Mouse (Mus musculus) T-helper 1 cell (primary cell): ENCODE results near the gene Arsb.

Experiments
- in situ Hi-C: fragments of 300-600 bp; cut with MboI, MseI; formaldehyde crosslinking; loops from one replicate; pipeline ENCODE4 v1.15.1; 2025; ENCODE audit warnings: high pct_unique_total_duplicates

Arsb gene

DNA sequence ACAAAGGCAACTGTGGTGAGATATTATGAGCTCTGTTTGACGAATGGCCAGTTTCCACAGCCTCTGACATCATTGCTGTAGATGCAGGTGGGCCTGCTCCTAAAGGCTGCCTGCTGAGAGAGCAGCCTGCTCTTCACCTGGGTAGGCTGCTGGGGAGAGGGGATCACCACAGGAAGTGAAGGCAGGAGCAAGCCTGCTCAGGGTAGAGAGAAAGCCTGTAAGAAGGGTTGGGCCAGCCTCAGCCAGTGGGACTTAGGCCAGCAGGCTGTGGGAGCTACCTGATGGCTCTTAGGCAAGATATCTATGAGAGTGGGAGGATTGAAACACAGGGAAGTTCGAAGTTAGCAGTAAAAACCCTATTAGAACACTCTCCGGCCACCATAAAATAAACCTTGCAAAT is 117.5 kb downstream of the Arsb start:
- in situ Hi-C loops, result no loop called here

DNA sequence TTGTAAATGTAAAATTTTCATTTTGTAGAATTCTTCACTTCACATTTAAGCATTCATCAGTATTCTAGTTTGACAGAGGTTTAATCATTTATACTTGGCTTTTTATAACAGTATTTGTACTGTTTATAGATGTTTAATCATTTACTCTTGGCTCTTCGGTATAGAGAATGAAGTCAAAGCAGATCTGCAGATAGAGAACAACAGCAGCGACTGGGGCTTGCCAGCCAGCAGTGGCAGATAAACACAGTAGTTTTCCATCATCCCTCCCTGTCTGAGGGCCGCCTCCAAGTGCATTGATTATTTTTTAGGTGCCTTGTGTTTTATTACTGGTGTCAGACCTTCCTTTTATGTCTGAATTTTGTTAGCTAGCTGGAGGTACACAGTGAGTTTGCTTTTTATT is 118.6 kb downstream of the Arsb start:
- in situ Hi-C loops, result no loop called here

DNA sequence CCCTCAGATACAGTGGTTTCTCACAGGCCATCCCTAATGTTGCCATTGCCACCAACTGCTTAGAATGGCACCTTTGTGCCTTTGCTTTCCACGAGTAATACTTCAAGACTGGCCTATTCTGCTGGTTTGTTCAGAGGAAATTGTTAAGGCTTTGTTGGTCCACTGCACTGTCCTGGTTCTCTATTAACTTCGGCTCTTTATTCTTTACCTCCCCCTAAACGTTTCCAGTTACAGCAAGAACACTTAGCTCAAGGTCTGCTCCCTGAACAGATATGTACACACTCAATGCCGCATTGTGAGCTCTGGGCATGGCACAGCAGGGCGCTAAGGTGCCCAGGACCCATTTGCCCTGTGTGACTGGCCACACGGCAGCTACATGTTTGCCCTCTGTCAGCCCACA is 119.8 kb downstream of the Arsb start:
- in situ Hi-C loops, result no loop called here

DNA sequence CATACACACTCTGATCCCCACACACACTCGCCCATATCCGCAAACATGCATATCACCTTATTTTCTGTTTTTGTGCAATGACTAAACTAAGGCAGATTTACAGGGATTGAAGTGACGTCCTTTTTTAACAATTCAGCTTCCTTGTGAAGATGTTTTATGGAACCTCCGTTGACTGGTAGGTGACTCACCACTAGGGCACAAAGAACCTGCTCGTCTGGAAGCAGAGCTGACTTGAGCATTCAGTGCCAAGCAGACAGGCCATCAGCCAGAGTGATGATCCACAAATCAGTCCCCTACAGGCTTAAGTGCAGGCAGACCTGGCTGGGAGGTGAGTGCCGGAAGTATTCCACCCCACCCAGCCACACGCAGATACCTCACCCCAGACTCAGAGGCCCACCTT is 120.7 kb downstream of the Arsb start:
- in situ Hi-C loops, result no loop called here

DNA sequence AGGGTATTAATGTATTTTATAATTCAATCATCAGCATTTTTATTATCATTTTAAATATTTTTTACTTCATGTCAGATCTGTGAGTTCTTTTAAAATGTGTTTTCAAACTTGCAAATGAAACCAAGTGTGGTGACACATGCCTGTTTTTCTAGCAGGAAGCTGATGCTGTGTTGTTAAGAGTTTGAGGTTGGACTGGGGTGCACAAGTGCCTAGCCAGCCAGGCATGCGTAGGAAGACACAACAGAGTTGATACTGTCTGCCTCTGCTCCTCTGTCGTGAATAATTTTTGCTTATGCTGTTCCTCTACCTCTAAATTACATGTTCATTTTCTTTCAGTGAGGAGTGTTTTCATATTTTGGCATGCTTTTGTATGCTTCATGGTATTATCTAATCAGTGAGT is 122.7 kb downstream of the Arsb start:
- in situ Hi-C loops, result no loop called here

DNA sequence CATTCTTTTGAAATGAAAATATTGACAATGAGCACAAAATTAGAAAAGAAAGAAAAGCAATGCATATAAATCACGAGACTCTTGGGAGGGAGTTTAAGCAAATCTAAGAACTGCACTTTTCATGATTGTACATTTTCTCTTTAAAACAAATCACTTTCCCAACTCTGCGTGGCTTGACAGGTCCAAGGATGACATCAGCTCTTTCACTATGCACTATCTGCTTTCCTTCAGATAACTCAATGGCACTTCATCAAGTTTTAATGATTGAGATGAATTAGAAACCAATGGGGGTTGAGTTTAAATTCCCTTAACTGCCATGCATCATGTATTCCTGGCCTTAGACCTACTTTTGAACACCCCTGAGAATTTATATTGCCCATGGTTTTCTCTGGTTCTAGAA is 124.0 kb downstream of the Arsb start:
- in situ Hi-C loops, result no loop called here

DNA sequence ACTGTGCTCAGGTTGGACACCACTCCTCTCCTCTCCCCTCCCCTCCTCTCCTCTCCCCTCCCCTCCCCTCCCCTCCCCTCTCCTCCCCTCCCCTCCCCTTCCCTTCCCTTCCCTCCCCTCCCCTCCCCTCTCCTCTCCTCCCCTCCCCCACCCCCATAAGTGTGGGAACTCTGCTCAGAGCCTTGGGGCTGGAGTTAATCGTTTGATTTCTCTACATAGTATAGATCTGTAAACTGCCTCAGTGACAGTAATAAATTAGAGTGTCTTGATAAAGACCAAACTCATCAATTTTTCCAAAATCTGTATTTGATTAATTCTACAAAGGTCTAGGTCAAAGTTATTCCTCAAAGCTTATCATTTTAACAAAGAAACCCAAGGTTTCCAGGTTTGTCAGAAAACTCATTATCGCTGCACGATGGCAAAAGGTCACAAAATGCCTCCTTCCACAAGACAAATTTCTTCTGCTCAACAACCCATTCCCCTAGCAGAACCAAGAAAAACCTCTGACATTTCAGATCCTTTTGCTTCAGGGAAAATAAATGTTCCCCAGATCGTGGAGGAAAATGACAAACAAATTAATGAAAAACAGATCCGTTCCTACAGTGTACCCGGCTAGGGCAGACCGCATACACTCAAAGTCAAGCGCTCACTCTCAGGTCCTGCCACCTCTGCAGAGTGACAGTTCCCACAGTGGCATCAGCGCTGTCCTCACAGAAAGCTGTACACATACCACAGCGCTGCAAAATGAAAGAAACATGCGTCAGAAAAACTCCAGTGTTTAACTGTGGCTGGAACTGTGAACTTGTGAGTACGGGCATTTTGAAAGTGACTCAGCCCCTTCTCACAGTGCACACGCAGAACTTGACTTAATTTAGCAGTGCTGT is 126.8 kb downstream of the Arsb start:
- in situ Hi-C loops, result no loop called here

DNA sequence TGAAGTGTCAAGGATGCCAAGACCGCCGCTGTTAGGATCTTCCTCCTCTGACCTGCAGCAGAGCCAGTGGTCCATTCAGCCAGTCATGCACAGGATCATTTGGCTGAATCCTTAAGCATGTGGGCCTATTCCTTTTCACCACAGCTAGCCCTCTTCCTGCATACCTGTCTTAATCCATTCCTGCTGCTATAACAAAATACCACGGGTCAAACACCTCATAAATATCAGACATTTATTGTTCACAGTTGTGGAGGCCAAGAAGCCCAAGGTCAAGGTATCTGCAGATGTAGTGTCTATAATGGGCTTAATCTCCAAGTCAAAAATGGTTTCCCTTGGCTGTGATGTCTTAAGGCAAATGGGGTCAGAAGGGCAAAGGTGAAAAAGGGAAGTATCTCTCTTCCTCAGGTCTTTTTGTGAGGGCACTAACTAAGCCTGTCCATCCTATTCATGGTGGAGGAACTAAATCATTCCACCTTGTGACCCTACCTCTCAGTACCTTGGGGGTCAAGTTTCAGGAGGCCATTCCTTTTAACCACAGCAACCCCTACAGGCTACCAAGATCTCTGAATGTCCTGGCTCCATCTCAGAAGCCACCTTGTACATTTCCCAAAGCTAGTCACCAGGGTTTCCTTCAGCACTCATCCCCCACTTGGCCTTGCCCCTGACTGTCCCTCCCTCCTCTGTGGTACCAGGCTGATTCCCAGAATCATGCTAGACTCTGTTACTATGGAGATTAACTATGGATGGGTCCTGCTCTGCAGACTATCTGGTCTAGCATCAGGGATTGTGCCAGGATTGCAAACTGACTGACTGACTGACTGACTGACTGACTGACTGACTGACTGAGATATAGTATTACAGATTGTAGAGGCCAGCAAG is 128.2 kb downstream of the Arsb start:
- in situ Hi-C loops, result no loop called here

DNA sequence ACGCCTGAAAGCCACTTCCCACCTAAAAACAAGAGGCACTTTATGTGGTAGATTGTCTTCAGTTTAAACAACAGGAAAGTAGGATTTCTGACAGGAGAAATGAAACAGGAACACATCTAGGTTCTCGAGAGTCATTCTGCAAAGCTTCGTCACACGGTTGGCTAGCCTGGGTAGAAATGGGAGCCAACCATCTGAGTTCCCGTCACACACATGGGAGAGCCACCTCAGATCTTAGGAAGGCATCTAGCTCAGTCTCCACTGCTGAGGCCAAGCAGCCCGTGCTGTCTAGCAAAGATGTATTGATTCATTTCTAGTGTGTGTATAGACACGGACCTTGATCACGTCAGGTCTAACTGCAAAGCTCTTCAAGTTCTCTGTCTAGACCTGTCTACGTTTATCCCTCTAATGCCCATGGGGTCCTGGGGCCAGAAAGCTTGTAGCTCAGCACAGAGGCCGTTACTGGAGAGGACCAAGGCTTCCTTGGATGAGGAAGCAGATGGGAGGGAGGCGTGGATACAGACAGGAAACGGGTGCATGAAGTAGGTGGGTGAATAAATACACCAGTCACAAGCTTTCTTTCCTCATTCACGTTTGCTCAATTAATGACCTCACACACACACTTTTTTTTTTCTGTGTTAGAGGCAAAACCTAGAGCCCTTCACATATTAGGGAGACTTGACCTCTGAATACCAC is 129.7 kb downstream of the Arsb start:
- in situ Hi-C loops, result no loop called here

DNA sequence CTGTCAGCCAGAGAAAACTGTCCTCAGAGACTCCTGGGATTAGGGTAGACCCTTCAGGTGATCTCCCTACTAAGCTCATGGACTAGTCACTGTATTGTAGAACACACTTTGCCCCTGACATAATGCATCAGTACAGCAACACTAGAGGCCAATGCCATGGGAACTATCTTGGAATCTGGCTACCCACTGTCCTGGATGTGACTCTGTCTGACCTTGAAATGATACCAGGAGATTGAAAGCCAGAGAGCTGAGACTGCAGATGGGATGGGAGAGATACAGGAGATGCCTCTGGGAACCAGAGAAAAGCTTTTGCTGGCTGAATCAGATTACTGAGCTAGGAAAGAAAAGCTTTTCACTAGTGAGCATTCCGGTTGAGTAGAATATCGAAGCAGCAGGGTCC is 130.7 kb downstream of the Arsb start:
- in situ Hi-C loops, result no loop called here

DNA sequence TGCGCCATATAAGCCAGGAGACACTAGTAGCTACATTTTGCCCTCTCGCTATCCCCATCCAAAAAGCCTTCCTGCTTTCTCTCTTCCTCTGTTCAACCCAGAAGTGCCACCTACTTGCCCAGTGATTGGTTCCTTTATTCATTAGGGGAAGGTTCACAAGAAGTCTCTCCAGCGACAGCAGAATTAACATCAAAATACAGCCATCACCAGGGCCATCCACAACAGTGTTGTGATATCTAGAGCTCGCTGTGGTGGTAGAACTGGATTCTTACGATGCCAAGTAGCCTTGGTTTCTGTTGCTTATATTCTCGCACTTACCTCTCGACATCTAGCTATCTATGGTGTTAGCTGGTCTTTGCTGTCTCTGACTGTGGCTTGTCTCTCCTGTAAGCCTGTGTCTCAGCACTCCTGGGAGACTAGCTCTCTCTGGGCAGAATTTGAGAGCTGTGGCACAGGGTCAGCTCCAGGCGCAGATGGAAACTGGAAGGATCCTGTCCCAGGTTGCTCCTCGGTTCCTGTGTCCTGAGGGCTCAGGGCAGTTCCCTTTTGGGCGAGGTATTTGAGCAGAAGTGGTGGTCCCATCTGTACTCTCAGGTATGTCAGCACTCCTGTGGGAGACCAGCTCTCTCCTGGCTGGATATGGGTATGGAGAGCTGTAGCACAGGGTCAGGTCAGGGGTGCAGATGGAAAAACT is 135.3 kb downstream of the Arsb start:
- in situ Hi-C loops, result no loop called here

DNA sequence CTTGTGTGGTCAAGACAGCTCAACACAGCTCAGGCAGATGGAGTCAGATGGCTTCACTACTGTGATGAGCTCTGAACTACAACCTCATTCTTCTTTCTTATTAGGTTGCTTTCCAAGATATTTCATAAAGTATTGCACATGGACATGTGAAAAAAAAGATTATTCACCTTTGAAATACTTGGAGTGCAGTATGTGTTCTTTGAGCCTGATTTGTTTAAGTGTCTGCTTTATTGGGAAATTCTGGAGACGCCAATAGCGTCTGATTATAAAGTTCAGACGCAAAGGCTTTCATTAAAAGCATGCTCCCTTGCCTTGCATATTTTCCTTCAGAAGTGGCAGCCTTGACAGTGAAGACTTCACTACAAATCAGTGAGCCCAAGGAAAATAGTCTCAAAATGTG is 136.5 kb downstream of the Arsb start:
- in situ Hi-C loops, result no loop called here

DNA sequence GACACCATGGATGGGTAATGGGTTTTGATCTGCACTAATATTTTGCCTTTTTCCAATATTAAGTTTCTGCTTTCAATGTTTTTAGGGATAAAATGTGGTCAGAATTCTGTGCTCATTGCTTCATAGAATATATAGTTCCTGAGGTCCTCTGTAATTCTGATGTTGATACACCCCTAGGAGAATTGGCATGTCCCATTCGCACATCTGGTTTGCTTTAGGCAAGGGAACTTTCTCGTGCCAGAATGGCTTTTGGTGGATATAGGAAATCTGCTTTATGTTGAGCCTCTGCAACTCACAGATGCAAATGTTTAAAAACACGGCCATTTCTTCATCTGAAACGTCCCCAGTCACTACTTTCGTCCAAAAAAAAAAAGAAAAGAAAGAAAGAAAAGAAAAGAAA is 138.4 kb downstream of the Arsb start:
- in situ Hi-C loops, result no loop called here

DNA sequence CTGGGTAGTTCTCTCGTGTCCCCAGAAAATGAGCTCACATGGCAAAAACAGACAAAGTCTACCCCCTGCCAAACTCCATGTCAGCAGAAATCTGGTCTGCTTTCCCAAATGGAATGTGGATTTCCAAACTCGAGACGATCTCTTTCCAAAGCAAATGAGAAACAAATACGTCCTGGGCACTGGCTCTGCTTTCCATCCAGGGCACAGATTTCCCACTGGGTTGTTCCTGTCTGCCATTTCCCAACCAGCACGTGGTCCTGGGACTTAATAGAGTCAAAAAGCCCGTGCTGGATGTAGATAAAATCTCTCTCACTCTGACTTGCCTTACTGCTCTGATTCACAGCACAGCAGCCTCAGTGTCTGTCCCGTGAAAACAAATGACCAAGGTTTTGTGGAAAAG is 139.6 kb downstream of the Arsb start:
- in situ Hi-C loops, result no loop called here

DNA sequence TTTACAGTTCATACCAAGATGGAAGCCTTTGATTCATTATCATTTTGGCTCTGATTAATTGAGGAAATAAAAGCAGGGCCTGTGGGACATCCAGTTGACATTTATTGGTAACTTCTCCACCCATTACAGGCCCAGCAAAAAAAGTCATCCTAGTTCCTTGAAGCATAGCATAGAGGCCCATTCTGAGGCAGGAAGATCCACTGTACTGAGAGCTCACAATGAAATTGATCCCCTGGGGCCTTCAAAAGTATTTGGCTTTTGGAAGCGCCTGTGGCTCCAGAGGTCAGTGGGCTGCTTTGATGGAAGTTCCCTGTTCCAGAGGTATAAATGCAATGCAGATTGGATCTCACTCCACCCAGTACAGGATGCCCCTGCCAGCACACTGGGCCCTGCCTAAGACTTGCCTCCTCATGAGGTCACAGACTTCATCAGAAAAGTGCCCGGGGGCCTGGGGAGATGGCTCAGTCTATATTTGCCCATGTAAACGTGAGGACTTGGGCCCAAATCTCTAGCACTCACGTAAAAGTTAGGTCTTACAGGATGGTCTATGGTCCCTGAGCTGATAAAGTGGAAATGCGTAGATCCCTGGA is 141.0 kb downstream of the Arsb start:
- in situ Hi-C loops, result no loop called here

DNA sequence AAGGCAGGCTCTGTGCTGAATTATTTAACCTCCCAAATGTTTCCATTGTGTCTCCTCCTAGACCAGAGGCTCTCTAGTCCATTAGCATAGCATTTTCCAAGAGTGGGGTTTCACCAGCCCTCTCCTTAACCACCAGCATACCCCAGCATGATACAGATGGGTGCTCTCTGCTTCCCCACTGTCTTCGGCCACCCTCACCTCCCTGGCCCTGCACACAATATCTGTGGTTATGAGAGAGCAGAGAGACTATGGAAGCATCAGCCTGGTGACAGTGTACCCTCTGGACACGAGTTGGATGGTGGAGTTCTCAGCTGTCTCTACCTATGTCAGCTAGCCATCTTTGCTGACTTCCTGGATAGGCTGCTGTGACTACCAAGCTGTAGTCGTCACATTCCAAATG is 142.8 kb downstream of the Arsb start:
- in situ Hi-C loops, result no loop called here

DNA sequence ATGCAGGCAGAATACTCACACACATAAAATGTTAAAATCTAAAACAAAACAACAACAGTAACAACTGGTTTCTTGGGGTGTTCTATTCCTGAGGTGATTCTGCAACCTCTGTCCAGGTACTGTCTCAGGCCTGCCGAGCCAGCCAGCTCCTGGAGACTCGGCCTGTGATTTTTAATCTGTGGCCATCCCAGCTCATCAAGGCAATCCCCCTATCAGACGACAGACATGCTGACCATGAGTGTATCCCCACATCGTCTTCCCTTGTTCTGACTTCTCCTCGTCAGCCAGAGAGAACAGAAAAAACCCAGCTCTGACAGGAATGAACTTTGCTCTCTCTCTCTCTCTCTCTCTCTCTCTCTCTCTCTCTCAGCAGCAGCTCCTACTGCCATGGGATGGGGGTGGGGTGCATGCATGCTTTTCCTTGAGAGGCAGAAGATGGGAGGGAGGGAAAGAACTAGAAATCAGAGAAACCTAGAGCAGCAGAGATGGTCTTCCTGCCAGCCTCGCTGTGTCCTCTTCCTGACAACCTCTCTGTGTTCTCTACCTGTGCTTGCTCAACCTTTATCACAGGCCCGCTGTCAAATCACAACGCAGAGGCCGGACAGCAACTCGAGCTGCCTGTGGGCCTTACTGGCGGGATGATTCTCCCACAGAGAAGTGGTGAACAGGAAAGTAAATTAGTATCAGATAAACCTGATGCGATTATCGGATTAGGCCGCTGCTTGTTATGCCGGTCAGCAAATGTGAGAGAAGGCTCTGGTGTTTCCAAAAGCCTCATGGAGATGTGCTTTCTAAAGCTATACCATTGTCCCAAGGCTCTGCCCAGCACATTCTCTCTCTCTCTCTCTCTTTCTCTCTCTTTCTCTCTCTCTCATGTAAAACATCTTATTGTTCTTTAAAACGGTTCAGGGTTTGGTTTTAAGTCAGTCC is 144.5 kb downstream of the Arsb start:
- in situ Hi-C loops, result no loop called here

DNA sequence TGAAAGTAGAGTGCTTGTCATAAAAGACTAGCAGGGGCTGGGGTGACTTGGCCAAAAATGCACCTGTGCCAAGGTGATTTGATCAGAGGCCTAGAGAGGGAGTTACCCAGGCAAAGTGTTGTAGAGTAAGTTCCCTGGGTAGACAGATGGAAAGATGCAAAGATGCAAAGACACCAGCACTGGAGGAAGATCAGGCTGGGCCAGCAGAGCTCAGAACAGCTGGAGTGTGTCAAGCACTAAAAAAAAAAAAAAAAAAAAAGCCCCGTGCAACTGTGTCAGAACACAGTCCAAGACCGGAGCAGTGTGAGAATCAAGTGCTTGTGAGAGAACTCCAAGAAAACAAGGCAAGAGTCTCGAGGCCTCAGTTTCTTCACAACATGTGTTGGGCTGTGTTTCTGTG is 148.1 kb downstream of the Arsb start:
- in situ Hi-C loops, result no loop called here

DNA sequence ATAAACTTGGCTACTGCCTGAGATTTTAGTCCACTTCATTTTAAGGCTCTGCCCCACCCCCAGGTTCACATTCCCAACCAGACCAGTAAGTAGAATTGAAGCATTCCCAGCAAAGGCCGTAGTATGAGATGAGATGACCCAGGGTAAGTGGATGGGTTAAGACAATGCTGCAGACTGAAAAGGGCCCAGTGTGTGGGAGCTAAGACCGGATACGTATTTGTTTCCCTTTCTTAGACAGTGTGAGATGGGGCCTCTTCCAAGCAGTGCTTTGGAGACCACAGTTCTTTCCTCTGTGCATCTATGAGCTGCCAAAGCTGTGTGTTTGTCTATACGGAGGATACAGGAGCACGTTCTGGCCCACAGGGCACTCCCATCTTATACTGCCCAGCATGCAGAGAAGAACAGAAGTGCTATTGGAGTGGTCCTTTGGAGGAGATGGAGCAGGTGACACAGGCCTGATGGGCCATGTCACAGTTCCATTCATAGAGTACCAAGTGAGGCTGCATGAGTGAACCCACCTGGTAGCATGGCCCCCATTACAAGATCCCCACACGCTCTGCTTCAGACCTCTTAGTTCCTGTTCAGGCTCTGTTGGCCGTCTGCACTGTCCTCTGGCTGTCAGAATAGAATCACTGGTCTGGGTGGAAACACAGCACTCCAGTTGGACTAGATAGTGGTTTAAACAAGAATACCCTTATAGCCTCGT is 148.8 kb downstream of the Arsb start:
- in situ Hi-C loops, result no loop called here
